In genomic region chr8:123826001-123826400, GRCm38 (mm10) we compare ENCODE assay signal across 10 mouse cellular contexts. TPM values are rescaled to one million over a fixed set of nuclear protein-coding genes. Genes with fewer than 3 reads are reported as not detected.
DNase-seq lines count a peak whose midpoint lies in the region; ATAC-seq and TF ChIP-seq lines count a peak whose summit lies in the region.
"Had no signal": no experiment of that assay in that cellular context is flagged by ENCODE, and none has a peak within 500 bp of the region (broad histone marks: within the 10 kb centered on the region; RNA-seq: fewer than 3 reads in every experiment).

No protein-coding gene starts in this region.

- H3K27ac ChIP-seq in intestine, embryonic 15.5 days: no peak overlapping the region
- H3K27ac ChIP-seq in intestine, embryonic 16.5 days (ENCODE audit: low read length): no peak overlapping the region
- H3K27ac ChIP-seq in CH12.LX (ENCODE audit: insufficient read depth, low read depth): no peak overlapping the region
- H3K27ac ChIP-seq in intestine, postnatal 0 days (ENCODE audit: low read depth, low read length): no peak overlapping the region

- TF ChIP-seq CTCF in CH12.LX (conservative IDR thresholded peaks at IDR 0.05 in 1 of 2, IDR thresholded peaks at IDR 0.05 in 1 of 2; ENCODE audit: low read depth in 2 of 2, low read length in 2 of 2): peak in 1 of 2 experiments; percentile 76; a peak in 3 of 4 replicates
- peak; percentile 75 for TF ChIP-seq CTCF in intestine, postnatal 0 days (IDR thresholded peaks at IDR 0.05; ENCODE audit: low read depth)

- H3K27me3 ChIP-seq in intestine, embryonic 15.5 days (replicated peaks): no peaks in the 10 kb centered on the region
- no peaks in the 10 kb centered on the region for H3K27me3 ChIP-seq in intestine, embryonic 16.5 days (replicated peaks; ENCODE audit: control insufficient read depth, insufficient read depth, low read length)
- no peaks in the 10 kb centered on the region for H3K27me3 ChIP-seq in CH12.LX (replicated peaks)
- H3K27me3 ChIP-seq in intestine, postnatal 0 days (replicated peaks; ENCODE audit: control insufficient read depth, insufficient read depth, low read length): no peaks in the 10 kb centered on the region
- H3K27me3 ChIP-seq: heart, embryonic 12.5 days had no signal

- DNase-seq in CH12.LX (ENCODE audit: extremely low read depth) (peak; percentile 40), R1 (ENCODE audit: low read depth, low spot score) (peak; percentile 78)
- DNase-seq in gastrocnemius, postnatal 10 days: no peak
- no peak for DNase-seq in right cerebral cortex, postnatal 36 days (ENCODE audit: low spot score in 2 of 2)
- DNase-seq: layer of hippocampus, postnatal 36 days had no signal

- peak; percentile 59 for TF ChIP-seq RAD21 in CH12.LX (IDR thresholded peaks at IDR 0.05; ENCODE audit: low read depth, low read length)

- no peaks in the 10 kb centered on the region for H3K9me3 ChIP-seq in intestine, embryonic 15.5 days
- H3K9me3 ChIP-seq in intestine, embryonic 16.5 days (ENCODE audit: control insufficient read depth, low read length): peaks cover 3% of the 10 kb centered on the region; the same call in 1 of the 2 replicates
- peaks cover 5% of the 10 kb centered on the region for H3K9me3 ChIP-seq in CH12.LX (replicated peaks; ENCODE audit: low read length)
- no peaks in the 10 kb centered on the region for H3K9me3 ChIP-seq in intestine, postnatal 0 days (ENCODE audit: control insufficient read depth)

- peak; percentile 52; the same call in 1 of the 2 replicates for ATAC-seq in intestine, embryonic 15.5 days
- no peak for ATAC-seq in intestine, embryonic 16.5 days
- no peak for ATAC-seq in intestine, postnatal 0 days
- no peak; the same call in 1 of the 2 replicates for ATAC-seq in megakaryocyte-erythroid progenitor cell, adult 5-6 weeks (replicated peaks; ENCODE audit: low FRiP score, low TSS enrichment, poor library complexity, severe bottlenecking)

- no peaks in the 10 kb centered on the region for H3K4me1 ChIP-seq in intestine, embryonic 15.5 days (replicated peaks)
- H3K4me1 ChIP-seq in intestine, embryonic 16.5 days (ENCODE audit: control insufficient read depth, insufficient read depth, low read length): no peaks in the 10 kb centered on the region
- H3K4me1 ChIP-seq in CH12.LX (ENCODE audit: control insufficient read depth in 1 of 2, insufficient read depth in 2 of 2): peaks cover 0 to 4% of the 10 kb centered on the region in 2 experiments; a peak in 1 of 4 replicates
- no peaks in the 10 kb centered on the region; the same call in 1 of the 2 replicates for H3K4me1 ChIP-seq in intestine, postnatal 0 days (replicated peaks; ENCODE audit: control insufficient read depth, insufficient read depth, low read length)
- H3K4me1 ChIP-seq: heart, embryonic 12.5 days had no signal

- no peak for TF ChIP-seq EP300 in CH12.LX (IDR thresholded peaks at IDR 0.05; ENCODE audit: low read length)

- in situ Hi-C loops in CH12.LX (cut with MboI; ENCODE audit: low pct_ligation_motif_present, low pct_unique_long_range_greater_than_20kb, low sequenced_read_pairs): no loop called here

- no peak for TF ChIP-seq POLR2A in CH12.LX (IDR thresholded peaks at IDR 0.05; ENCODE audit: low read depth, low read length)

- H3K4me2 ChIP-seq in intestine, embryonic 15.5 days (replicated peaks): no peak overlapping the region
- H3K4me2 ChIP-seq in intestine, embryonic 16.5 days (ENCODE audit: low read depth, low read length): no peak overlapping the region
- no peak overlapping the region for H3K4me2 ChIP-seq in CH12.LX (ENCODE audit: insufficient read depth, low read depth, poor library complexity, severe bottlenecking)
- no peak overlapping the region for H3K4me2 ChIP-seq in intestine, postnatal 0 days (replicated peaks; ENCODE audit: low read depth)
- H3K4me2 ChIP-seq: heart, embryonic 12.5 days had no signal

- H3K36me3 ChIP-seq in intestine, embryonic 15.5 days: 0 out of 2 replicates have a peak, but pooled peaks cover 23% of the 10 kb centered on the region
- peaks cover 3% of the 10 kb centered on the region for H3K36me3 ChIP-seq in intestine, embryonic 16.5 days (ENCODE audit: control insufficient read depth, insufficient read depth, low read length)
- H3K36me3 ChIP-seq in CH12.LX (replicated peaks in 1 of 2; ENCODE audit: control insufficient read depth in 1 of 2, insufficient read depth in 1 of 2, low read length in 1 of 2): peaks cover 0 to 6% of the 10 kb centered on the region in 2 experiments
- H3K36me3 ChIP-seq in intestine, postnatal 0 days (ENCODE audit: control insufficient read depth, insufficient read depth): peaks cover 67% of the 10 kb centered on the region

- no peak overlapping the region for H3K9ac ChIP-seq in intestine, embryonic 15.5 days
- no peak overlapping the region for H3K9ac ChIP-seq in intestine, embryonic 16.5 days (ENCODE audit: low read depth, low read length)
- no peak overlapping the region for H3K9ac ChIP-seq in CH12.LX (ENCODE audit: insufficient read depth, low read depth)
- H3K9ac ChIP-seq in intestine, postnatal 0 days (ENCODE audit: low read depth, low read length): no peak overlapping the region
- H3K9ac ChIP-seq: heart, embryonic 12.5 days had no signal

- H3K4me3 ChIP-seq in intestine, embryonic 15.5 days (replicated peaks): no peak overlapping the region
- H3K4me3 ChIP-seq in intestine, embryonic 16.5 days (ENCODE audit: low read length): no peak overlapping the region
- no peak overlapping the region for H3K4me3 ChIP-seq in CH12.LX (replicated peaks in 1 of 3; ENCODE audit: low read depth in 2 of 3, low read length in 2 of 3, poor library complexity in 1 of 3)
- H3K4me3 ChIP-seq in intestine, postnatal 0 days (ENCODE audit: low read depth, low read length): no peak overlapping the region
- H3K4me3 ChIP-seq: heart, embryonic 12.5 days had no signal

- dilution Hi-C loops in CH12.LX (cut with MboI; ENCODE audit: extremely low pct_ligation_motif_present, extremely low pct_unique_long_range_greater_than_20kb, low sequenced_read_pairs): no loop called here

- 63% methylated on average over 9 of the region's 9 CpGs for WGBS in intestine, embryonic 15.5 days
- 64% methylated on average over 9 of the region's 9 CpGs for WGBS in intestine, embryonic 16.5 days
- 65% methylated on average over 9 of the region's 9 CpGs for WGBS in intestine, postnatal 0 days

- H3K79me2 ChIP-seq in CH12.LX (replicated peaks; ENCODE audit: control insufficient read depth, extremely low read depth, insufficient read depth, poor library complexity, severe bottlenecking): no peaks in the 10 kb centered on the region

TF ChIP-seq in CH12.LX, 34 proteins besides CTCF, POLR2A, EP300 and RAD21:
- TF ChIP-seq MXI1 (IDR thresholded peaks at IDR 0.05; ENCODE audit: low read depth, low read length): no peak
- peak; percentile 61 for TF ChIP-seq SMC3 (IDR thresholded peaks at IDR 0.05; ENCODE audit: low read depth, low read length)

RNA-seq across cellular contexts. Expression of gene Rab4a, which starts 20.2 kb away (rescaled TPM):
- polyA plus RNA-seq in intestine, embryonic 15.5 days (2015; fragmentation: Nextera tagmentation; extraction: Ambion mirVana): 53.1 and 54.8 TPM in 2 replicates
- polyA plus RNA-seq in intestine, embryonic 16.5 days (2015; fragmentation: Nextera tagmentation; extraction: Ambion mirVana): 66.9 and 71.9 TPM in 2 replicates
- total RNA-seq in CH12.LX (2012; rRNA removed): not detected in 2 replicates
- total RNA-seq in CH12.LX (2014; rRNA removed): not detected in 2 replicates
- polyA plus RNA-seq in CH12.LX (2012; ENCODE audit: insufficient read length, low read depth): 0.18 TPM in 1 of 2 replicates, not detected in the other
- 104 TPM in 2 replicates for polyA plus RNA-seq in intestine, postnatal 0 days (2015; fragmentation: Nextera tagmentation; extraction: Ambion mirVana)
- 10 to 100 TPM; 11.7 to 14.1 TPM for total RNA-seq in gastrocnemius, postnatal 10 days (2021)
- 77.5 and 84.1 TPM in 2 replicates for total RNA-seq in megakaryocyte-erythroid progenitor cell, adult 5-6 weeks (2014; fragmentation: Nextera tagmentation)
- total RNA-seq in megakaryocyte-erythroid progenitor cell, adult 5-6 weeks (2017): 23.6 and 42.7 TPM in 2 replicates

RNA-seq across cellular contexts. Expression of gene Ccsap, which starts 34.0 kb away (rescaled TPM):
- 3.4 and 3.6 TPM in 2 replicates for polyA plus RNA-seq in intestine, embryonic 15.5 days (2015; fragmentation: Nextera tagmentation; extraction: Ambion mirVana)
- polyA plus RNA-seq in intestine, embryonic 16.5 days (2015; fragmentation: Nextera tagmentation; extraction: Ambion mirVana): 2.3 and 2.7 TPM in 2 replicates
- total RNA-seq in CH12.LX (2012; rRNA removed): 4.4 and 5.0 TPM in 2 replicates
- total RNA-seq in CH12.LX (2014; rRNA removed): 4.2 and 5.4 TPM in 2 replicates
- polyA plus RNA-seq in CH12.LX (2012; ENCODE audit: insufficient read length, low read depth): 5.2 and 6.2 TPM in 2 replicates
- 1.5 and 1.8 TPM in 2 replicates for polyA plus RNA-seq in intestine, postnatal 0 days (2015; fragmentation: Nextera tagmentation; extraction: Ambion mirVana)
- total RNA-seq in gastrocnemius, postnatal 10 days (2021): 1 to 10 TPM; 1.9 to 2.5 TPM
- 7.9 and 11.6 TPM in 2 replicates for total RNA-seq in megakaryocyte-erythroid progenitor cell, adult 5-6 weeks (2014; fragmentation: Nextera tagmentation)
- 11.2 and 12.4 TPM in 2 replicates for total RNA-seq in megakaryocyte-erythroid progenitor cell, adult 5-6 weeks (2017)

Comparison
In these comparisons a context has a peak if more than half of its experiments do, and no peak if none do; other contexts are left out.
1. DNase-seq: peak in CH12.LX (single experiment) and R1 (single experiment); none in gastrocnemius, postnatal 10 days (single experiment) and right cerebral cortex, postnatal 36 days (0 of 2).
2. RNA of gene Rab4a, which starts 20.2 kb away (polyA plus RNA-seq): 104 TPM in intestine, postnatal 0 days, 66.9 to 71.9 TPM in intestine, embryonic 16.5 days and 53.1 to 54.8 TPM in intestine, embryonic 15.5 days; 0.18 TPM in CH12.LX; every median in the first group is over 10 times any median in the second.